Mouse (Mus musculus) kidney, embryonic 14.5 days (tissue): Measurements from ENCODE around the gene Adam34. TPM values are rescaled to one million over a fixed set of nuclear protein-coding genes. Genes with fewer than 3 reads are reported as not detected.
"Not testable (repeated sequence)": the region's sequence is repeated elsewhere in the genome, so short reads cannot be mapped to it uniquely, and the experiment has no call there.

Experiments used
- ATAC-seq: fragments of 200-750 bp; cut with Nextera tagmentation; 2 replicates; pipeline ENCODE4 v1.8.0; 2017; ENCODE audit warnings: moderate number of reproducible peaks, mild to moderate bottlenecking, moderate TSS enrichment, moderate library complexity; ENCODE audit not compliant: low FRiP score, low TSS enrichment
- H3K27ac ChIP-seq: fragments of 300-500 bp; sonication (generic); 2 replicates; pipeline ENCODE4 v1.5.1; 2014; ENCODE audit warnings: low read depth, mild to moderate bottlenecking, low read length, moderate library complexity, mixed read lengths
- H3K27me3 ChIP-seq: fragments of 300-500 bp; sonication (generic); 2 replicates; pipeline ENCODE4 v1.6.1; 2014; ENCODE audit warnings: mild to moderate bottlenecking, low read length; ENCODE audit not compliant: control insufficient read depth, insufficient read depth
- H3K36me3 ChIP-seq: fragments of 300-500 bp; sonication (generic); 2 replicates; pipeline ENCODE4 v1.6.1; 2014; ENCODE audit warnings: low read length, mixed read lengths; ENCODE audit not compliant: control insufficient read depth, insufficient read depth
- H3K4me1 ChIP-seq: fragments of 300-500 bp; sonication (generic); 2 replicates; pipeline ENCODE4 v1.6.1; 2014; ENCODE audit warnings: low read length, mixed read lengths; ENCODE audit not compliant: control insufficient read depth, insufficient read depth
- H3K4me2 ChIP-seq: fragments of 300-500 bp; sonication (generic); replicated peaks from 2 replicates; pipeline ENCODE4 v1.6.1; 2014; ENCODE audit warnings: low read depth, mild to moderate bottlenecking, low read length
- H3K4me3 ChIP-seq: fragments of 300-500 bp; sonication (generic); 2 replicates; pipeline ENCODE4 v1.5.1; 2014; ENCODE audit warnings: mild to moderate bottlenecking, low read length
- H3K9ac ChIP-seq: fragments of 300-500 bp; sonication (generic); 2 replicates; pipeline ENCODE4 v1.6.1; 2014; ENCODE audit warnings: low read depth, mild to moderate bottlenecking, low read length, moderate library complexity
- H3K9me3 ChIP-seq: fragments of 300-500 bp; sonication (generic); 2 replicates; pipeline ENCODE4 v1.6.1; 2016; ENCODE audit warnings: low read length; ENCODE audit not compliant: control insufficient read depth
- WGBS: fragments of 180-500 bp; shearing (Covaris S2); extraction: QIAGEN DNeasy Blood & Tissue Kit; methylation state at CpG from one replicate; pipeline ENCODE4 v1.1.7; 2014; 5-methylcytosine and 5-hydroxymethylcytosine counted together
- polyA plus RNA-seq: library from polyadenylated mRNA; unstranded; fragments of >200 nt; fragmentation: Nextera tagmentation; extraction: Ambion mirVana; gene quantifications from 2 replicates; pipeline ENCODE4 v1.2.1, GENCODE M21; 2014

Gene Adam34
- polyA plus RNA-seq, result not detected in 2 replicates

GRCm38 (mm10) chr8:43709949-43710348, at the start of gene Adam34:
Adam34 (minus strand) TSS chr8:43710049.
- no peaks in the 10 kb centered on the region for H3K36me3 ChIP-seq

GRCm38 (mm10) chr8:43627176-43627575, 82.7 kb downstream of the Adam34 start, which contains the start of gene Gm5346:
Gm5346 (minus strand) TSS chr8:43627276.
- H3K4me1 ChIP-seq, result no peaks in the 10 kb centered on the region

More at GRCm38 (mm10) chr8:43709949-43710348, at the start of gene Adam34:
- no peak for ATAC-seq
- no peaks in the 10 kb centered on the region for H3K27me3 ChIP-seq
- no peaks in the 10 kb centered on the region for H3K9me3 ChIP-seq
- no peak within 1 kb of the TSS for H3K9ac ChIP-seq
- H3K27ac ChIP-seq, result no peak within 1 kb of the TSS
- H3K4me3 ChIP-seq, result no peak within 1 kb of the TSS
- H3K4me2 ChIP-seq, result no peak within 1 kb of the TSS
- H3K4me1 ChIP-seq, result no peaks in the 10 kb centered on the region

GRCm38 (mm10) chr8:43616046-43616445, 93.8 kb downstream of the Adam34 start:
- no peak for ATAC-seq
- H3K9ac ChIP-seq, result no peak overlapping the region
- WGBS, result 88% methylated on average over 1 of the region's 1 CpGs
- H3K27me3 ChIP-seq, result no peaks in the 10 kb centered on the region
- H3K27ac ChIP-seq, result no peak overlapping the region
- H3K36me3 ChIP-seq, result no peaks in the 10 kb centered on the region
- H3K9me3 ChIP-seq, result no peaks in the 10 kb centered on the region
- no peak overlapping the region for H3K4me3 ChIP-seq
- H3K4me2 ChIP-seq, result no peak overlapping the region
- no peaks in the 10 kb centered on the region for H3K4me1 ChIP-seq

More at GRCm38 (mm10) chr8:43627176-43627575, 82.7 kb downstream of the Adam34 start, which contains the start of gene Gm5346:
- no peaks in the 10 kb centered on the region for H3K36me3 ChIP-seq
- H3K4me2 ChIP-seq, result no peak within 1 kb of the TSS
- no peaks in the 10 kb centered on the region for H3K9me3 ChIP-seq
- H3K27me3 ChIP-seq, result no peaks in the 10 kb centered on the region
- no peak within 1 kb of the TSS for H3K4me3 ChIP-seq
- no peak within 1 kb of the TSS for H3K9ac ChIP-seq
- WGBS, result 89% methylated on average over 3 of the region's 3 CpGs
- no peak within 1 kb of the TSS for H3K27ac ChIP-seq
- ATAC-seq, result no peak

DNA sequence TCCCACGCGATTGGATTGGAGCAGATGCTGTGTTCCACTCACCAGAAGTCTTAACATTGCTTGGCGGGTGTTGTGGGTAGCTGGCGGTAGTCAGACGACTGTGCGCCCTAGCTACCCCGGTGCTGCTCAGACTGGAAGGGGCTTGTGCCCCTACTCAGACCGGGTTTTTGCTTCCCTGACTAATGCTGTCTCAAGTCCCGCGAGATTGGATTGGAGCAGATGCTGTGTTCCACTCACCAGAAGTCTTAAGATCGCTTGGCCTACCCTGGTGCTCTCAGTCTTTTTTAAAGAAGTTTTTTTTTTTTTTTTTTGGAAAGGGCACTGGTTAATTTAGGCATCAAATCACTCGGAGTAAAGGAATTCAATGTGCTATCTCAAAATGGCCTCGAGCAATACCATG, 106.2 kb downstream of the Adam34 start:
- not testable (repeated sequence) for H3K9me3 ChIP-seq, ATAC-seq, H3K9ac ChIP-seq, H3K27me3 ChIP-seq, H3K4me3 ChIP-seq, H3K36me3 ChIP-seq, H3K4me2 ChIP-seq, H3K4me1 ChIP-seq, H3K27ac ChIP-seq
- WGBS, result 82% methylated on average over 13 of the region's 13 CpGs

DNA sequence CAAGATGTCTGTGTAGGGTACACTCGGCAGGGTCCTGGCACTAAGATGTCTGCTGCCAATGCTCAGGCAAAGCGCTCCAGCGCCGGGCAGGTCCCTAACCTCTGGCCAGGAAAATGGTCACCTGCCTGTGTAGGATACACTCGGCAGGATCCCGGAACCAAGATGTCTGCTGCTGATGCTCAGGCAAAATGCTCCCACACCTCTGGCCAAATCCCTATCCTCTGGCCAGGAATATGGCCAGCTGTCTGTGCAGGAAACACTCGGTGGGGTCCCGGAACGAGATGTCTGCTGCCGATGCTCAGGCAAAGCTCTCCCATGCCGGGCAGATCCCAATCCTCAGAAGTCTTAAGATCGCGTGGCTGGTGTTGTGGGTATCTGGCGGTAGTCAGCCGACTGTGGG, 106.7 kb downstream of the Adam34 start:
- H3K27me3 ChIP-seq, ATAC-seq, H3K36me3 ChIP-seq, H3K4me2 ChIP-seq, H3K9ac ChIP-seq, H3K27ac ChIP-seq, H3K4me3 ChIP-seq, H3K9me3 ChIP-seq, H3K4me1 ChIP-seq: not testable (repeated sequence)
- WGBS, result 95% methylated on average over 15 of the region's 15 CpGs

Other genes with a start within 250 kb of the Adam34 start
- not detected in 2 replicates for gene Adam26b, start 181.9 kb downstream of the Adam34 start, polyA plus RNA-seq
- gene Adam26a, start 133.3 kb downstream of the Adam34 start, polyA plus RNA-seq, result not detected in 2 replicates
- not detected in 2 replicates for gene Gm5346, start 82.8 kb downstream of the Adam34 start, polyA plus RNA-seq